Mouse (Mus musculus) bone marrow macrophage, adult 2 months (primary cell): ENCODE results near the gene Slc25a36.

Source experiments
- CTCF ChIP-seq: IDR thresholded peaks from 2 replicates; pipeline ENCODE4 v1.5.1; 2012; ENCODE audit warnings: low read depth, mild to moderate bottlenecking, low read length, moderate library complexity
- POLR2A ChIP-seq: IDR thresholded peaks from 2 replicates; pipeline ENCODE4 v1.6.1; 2012; ENCODE audit warnings: mild to moderate bottlenecking, low read depth, low read length, borderline replicate concordance

GRCm38 (mm10) chr9:97026006-97026405 is 85.0 kb downstream of the Slc25a36 start:
- no peak for TF ChIP-seq POLR2A
- no peak for TF ChIP-seq CTCF
